Mouse (Mus musculus): ENCODE data around the gene Slc4a1ap.
"Not testable (repeated sequence)": the region's sequence is repeated elsewhere in the genome, so short reads cannot be mapped to it uniquely, and the experiment has no call there.

Gene Slc4a1ap

GRCm38 (mm10) chr5:31526354-31527116 lies at the start of gene Slc4a1ap:
TSS of gene Slc4a1ap (plus strand) at chr5:31526995.
- 0 out of 2 replicates have a peak, but pooled peaks cover 1% of the 10 kb centered on the region for H3K36me3 ChIP-seq (ENCODE audit: control insufficient read depth, insufficient read depth, low read length, poor library complexity, severe bottlenecking)
- no peaks in the 10 kb centered on the region for H3K27me3 ChIP-seq (ENCODE audit: control insufficient read depth, insufficient read depth, low read length, poor library complexity, severe bottlenecking)
- DNase-seq (ENCODE audit: low read depth, low spot score): peak; percentile 86

DNA sequence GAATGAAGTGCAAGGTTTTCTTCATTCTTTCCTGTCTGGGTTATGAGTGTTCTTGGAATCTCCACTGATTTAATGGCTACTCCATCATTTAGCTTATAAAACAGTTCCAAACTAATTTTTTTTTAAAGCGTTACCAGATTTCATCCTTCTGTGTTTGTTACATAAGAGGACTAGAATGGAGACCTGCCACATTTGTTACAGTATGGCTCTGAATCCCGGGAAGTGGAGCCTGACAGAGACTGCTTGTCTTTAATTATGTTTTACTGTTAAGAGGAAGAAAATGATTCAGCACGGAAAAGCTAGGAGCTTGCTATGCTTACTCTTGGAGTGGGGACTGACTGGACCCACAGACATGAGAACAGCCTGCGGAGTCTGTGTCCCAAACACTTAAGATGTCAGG lies 46.3 kb upstream of the Slc4a1ap start:
- Histone ChIP-seq H3K36me3 (ENCODE audit: control insufficient read depth, insufficient read depth, low read length, poor library complexity, severe bottlenecking) (peaks cover 14% of the 10 kb centered on the region), H3K27me3 (ENCODE audit: control insufficient read depth, insufficient read depth, low read length, poor library complexity, severe bottlenecking) (no peaks in the 10 kb centered on the region)
- DNase-seq (ENCODE audit: low read depth, low spot score): no peak

DNA sequence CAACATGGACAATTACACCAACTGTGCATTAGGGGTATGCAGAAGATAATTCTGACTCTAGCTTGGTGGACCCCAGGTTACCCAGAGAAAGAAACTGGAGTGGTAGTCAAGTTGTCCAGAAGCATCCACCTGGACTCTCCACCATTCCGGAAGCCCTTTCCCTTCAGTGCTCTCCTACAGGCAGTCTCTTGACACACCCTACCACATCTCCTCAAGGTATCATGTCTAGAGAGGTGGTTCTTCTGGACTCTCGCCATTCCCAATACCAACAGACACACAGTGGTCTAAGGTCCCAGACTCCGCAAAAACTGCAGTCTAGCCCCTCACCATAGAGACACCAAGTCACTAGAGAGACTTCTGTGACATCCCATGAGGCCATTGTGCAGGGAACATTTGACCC lies 41.4 kb upstream of the Slc4a1ap start, which contains the start of gene 4930548H24Rik:
Gene 4930548H24Rik, plus strand, starts transcription at position 301 of the 400 bp plus-strand sequence.
- Histone ChIP-seq H3K36me3 (ENCODE audit: control insufficient read depth, insufficient read depth, low read length, poor library complexity, severe bottlenecking) (no peaks in the 10 kb centered on the region; the same call in 1 of the 2 replicates), H3K27me3 (ENCODE audit: control insufficient read depth, insufficient read depth, low read length, poor library complexity, severe bottlenecking) (no peaks in the 10 kb centered on the region)
- no peak for DNase-seq (ENCODE audit: low read depth, low spot score)

GRCm38 (mm10) chr5:31487889-31488288 lies 38.9 kb upstream of the Slc4a1ap start:
- DNase-seq (ENCODE audit: low read depth, low spot score): no peak
- no peaks in the 10 kb centered on the region for H3K27me3 ChIP-seq (ENCODE audit: control insufficient read depth, insufficient read depth, low read length, poor library complexity, severe bottlenecking)
- no peaks in the 10 kb centered on the region for H3K36me3 ChIP-seq (ENCODE audit: control insufficient read depth, insufficient read depth, low read length, poor library complexity, severe bottlenecking)

- DNase-seq (ENCODE audit: low read depth, low spot score): no peak
- no peaks in the 10 kb centered on the region for H3K27me3 ChIP-seq (ENCODE audit: control insufficient read depth, insufficient read depth, low read length, poor library complexity, severe bottlenecking)
These were observed 37.6 kb upstream of the Slc4a1ap start for GRCm38 (mm10) chr5:31489116-31489769.

GRCm38 (mm10) chr5:31492031-31492430 lies 34.8 kb upstream of the Slc4a1ap start:
- DNase-seq (ENCODE audit: low read depth, low spot score): no peak
- Histone ChIP-seq H3K27me3 (ENCODE audit: control insufficient read depth, insufficient read depth, low read length, poor library complexity, severe bottlenecking) (no peaks in the 10 kb centered on the region), H3K36me3 (ENCODE audit: control insufficient read depth, insufficient read depth, low read length, poor library complexity, severe bottlenecking) (no peaks in the 10 kb centered on the region)

More at GRCm38 (mm10) chr5:31489116-31489769, 37.6 kb upstream of the Slc4a1ap start:
- H3K36me3 ChIP-seq (ENCODE audit: control insufficient read depth, insufficient read depth, low read length, poor library complexity, severe bottlenecking): no peaks in the 10 kb centered on the region

DNA sequence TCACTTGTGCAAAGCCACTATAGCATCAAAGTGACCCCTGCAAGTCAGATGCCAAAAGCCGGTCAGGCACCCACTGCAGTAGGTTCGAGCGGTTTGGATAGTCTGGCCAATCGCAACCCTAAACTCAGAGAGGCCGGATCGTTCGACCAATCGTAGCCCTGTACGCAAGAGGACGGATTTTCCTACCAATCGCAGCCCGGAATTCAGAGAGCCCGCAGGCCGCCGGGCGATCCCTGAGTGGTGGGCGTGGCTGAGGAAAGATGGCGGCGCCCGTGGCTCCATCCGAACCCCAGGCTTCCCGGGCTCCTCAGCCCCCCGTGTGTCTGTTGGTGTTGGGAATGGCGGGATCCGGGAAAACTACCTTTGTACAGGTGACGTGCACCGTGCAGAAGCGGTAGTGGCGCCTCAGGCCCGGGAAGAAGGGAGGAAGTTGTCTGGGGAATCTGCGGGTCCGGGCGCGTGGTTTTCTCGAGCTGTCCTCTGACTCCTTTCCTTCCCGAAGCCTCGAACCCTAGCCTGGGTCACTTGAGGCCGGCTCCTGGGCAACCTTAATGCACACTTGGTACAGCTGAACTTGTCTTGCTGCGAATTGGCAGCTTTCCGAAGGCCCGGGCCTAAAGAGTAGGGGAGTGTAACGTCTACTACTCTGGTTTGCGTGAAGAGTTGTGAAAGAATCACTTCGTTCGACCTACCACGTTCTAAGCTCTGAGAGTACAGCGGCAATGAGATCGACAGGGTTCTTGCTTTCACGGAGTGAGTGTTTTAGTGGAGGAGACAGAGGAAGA lies 32.1 kb upstream of the Slc4a1ap start, which contains the start of gene Gpn1:
Gene Gpn1, plus strand, starts transcription at position 229 of the 785 bp plus-strand sequence.
- H3K27me3 ChIP-seq (ENCODE audit: control insufficient read depth, insufficient read depth, low read length, poor library complexity, severe bottlenecking): no peaks in the 10 kb centered on the region
- peaks cover 3% of the 10 kb centered on the region; the same call in 1 of the 2 replicates for H3K36me3 ChIP-seq (ENCODE audit: control insufficient read depth, insufficient read depth, low read length, poor library complexity, severe bottlenecking)
- peak; percentile 91 for DNase-seq (ENCODE audit: low read depth, low spot score)

GRCm38 (mm10) chr5:31504843-31505242 lies 22.0 kb upstream of the Slc4a1ap start:
- Histone ChIP-seq H3K27me3 (ENCODE audit: control insufficient read depth, insufficient read depth, low read length, poor library complexity, severe bottlenecking) (no peaks in the 10 kb centered on the region), H3K36me3 (ENCODE audit: control insufficient read depth, insufficient read depth, low read length, poor library complexity, severe bottlenecking) (peaks cover 6% of the 10 kb centered on the region)
- no peak for DNase-seq (ENCODE audit: low read depth, low spot score)

DNA sequence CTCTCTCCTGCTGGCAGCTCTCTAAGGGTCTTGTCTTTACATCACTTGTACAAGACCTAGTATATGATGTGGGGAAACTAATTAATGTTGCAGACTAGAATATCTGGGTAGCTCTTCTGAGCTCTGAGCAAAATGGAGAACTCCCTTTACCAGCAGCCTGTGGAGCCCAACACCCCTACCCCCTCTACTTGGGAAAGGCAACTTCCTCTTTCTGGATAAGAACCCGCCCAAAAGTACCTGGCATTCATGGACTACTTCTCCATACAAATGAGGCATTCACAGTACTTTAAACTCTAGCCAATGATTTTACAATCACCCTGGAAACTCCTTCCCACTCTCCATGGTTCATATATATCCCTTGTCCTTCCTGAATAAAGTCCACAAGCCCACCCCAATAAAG lies 14.3 kb upstream of the Slc4a1ap start:
- no peak for DNase-seq (ENCODE audit: low read depth, low spot score)
- no peaks in the 10 kb centered on the region for H3K27me3 ChIP-seq (ENCODE audit: control insufficient read depth, insufficient read depth, low read length, poor library complexity, severe bottlenecking)
- peaks cover 12% of the 10 kb centered on the region for H3K36me3 ChIP-seq (ENCODE audit: control insufficient read depth, insufficient read depth, low read length, poor library complexity, severe bottlenecking)

DNA sequence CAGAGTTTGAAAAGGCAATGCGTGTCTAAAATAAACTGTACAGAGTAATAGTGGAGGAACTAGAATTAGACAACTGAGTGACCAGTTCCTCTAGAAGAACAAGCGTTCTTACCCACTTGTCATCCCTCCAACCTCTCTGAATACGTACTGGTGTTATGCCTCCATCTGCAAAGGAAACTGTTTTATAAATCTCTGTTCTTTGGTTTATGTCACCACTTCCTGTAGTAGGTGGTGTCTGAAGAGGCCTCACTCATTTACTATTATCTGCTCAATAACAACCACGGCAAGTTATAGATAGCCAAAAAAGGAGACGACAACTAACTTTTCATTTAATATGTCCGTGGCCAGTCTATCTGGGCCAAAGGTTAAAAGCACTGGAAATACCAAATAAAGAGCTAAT lies 6.2 kb upstream of the Slc4a1ap start:
- H3K27me3 ChIP-seq (ENCODE audit: control insufficient read depth, insufficient read depth, low read length, poor library complexity, severe bottlenecking): no peaks in the 10 kb centered on the region
- DNase-seq (ENCODE audit: low read depth, low spot score): no peak

GRCm38 (mm10) chr5:31527117-31527680 lies 404 bp downstream of the Slc4a1ap start:
- Histone ChIP-seq H3K36me3 (ENCODE audit: control insufficient read depth, insufficient read depth, low read length, poor library complexity, severe bottlenecking) (0 out of 2 replicates have a peak, but pooled peaks cover 1% of the 10 kb centered on the region), H3K27me3 (ENCODE audit: control insufficient read depth, insufficient read depth, low read length, poor library complexity, severe bottlenecking) (no peaks in the 10 kb centered on the region)
- no peak for DNase-seq (ENCODE audit: low read depth, low spot score)

More for the DNA sequence above, 6.2 kb upstream of the Slc4a1ap start:
- peaks cover 9% of the 10 kb centered on the region for H3K36me3 ChIP-seq (ENCODE audit: control insufficient read depth, insufficient read depth, low read length, poor library complexity, severe bottlenecking)

DNA sequence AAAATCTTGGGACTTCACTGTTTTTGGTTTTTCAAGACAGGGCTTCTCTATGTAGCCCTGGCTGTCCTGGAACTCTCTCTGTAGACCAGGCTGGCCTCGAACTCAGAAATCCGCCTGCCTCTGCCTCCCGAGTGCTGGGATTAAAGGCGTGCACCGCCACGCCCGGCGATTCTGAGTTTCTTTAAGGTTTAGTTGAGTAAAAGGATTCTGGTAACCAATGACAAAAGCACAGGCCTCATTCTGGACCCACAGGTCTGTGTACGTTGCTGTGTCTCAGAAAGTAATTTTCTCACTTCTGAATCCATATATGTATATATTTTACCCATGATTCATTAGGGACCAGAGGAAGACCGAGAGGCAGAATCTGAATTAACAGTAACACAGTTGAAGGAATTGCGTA lies 912 bp downstream of the Slc4a1ap start, which contains the start of gene Supt7l:
Gene Supt7l, minus strand, starts transcription at position 101 of the 400 bp plus-strand sequence.
- not testable (repeated sequence) for H3K27me3 ChIP-seq (ENCODE audit: control insufficient read depth, insufficient read depth, low read length, poor library complexity, severe bottlenecking); H3K36me3 ChIP-seq (ENCODE audit: control insufficient read depth, insufficient read depth, low read length, poor library complexity, severe bottlenecking); DNase-seq (ENCODE audit: low read depth, low spot score)

DNA sequence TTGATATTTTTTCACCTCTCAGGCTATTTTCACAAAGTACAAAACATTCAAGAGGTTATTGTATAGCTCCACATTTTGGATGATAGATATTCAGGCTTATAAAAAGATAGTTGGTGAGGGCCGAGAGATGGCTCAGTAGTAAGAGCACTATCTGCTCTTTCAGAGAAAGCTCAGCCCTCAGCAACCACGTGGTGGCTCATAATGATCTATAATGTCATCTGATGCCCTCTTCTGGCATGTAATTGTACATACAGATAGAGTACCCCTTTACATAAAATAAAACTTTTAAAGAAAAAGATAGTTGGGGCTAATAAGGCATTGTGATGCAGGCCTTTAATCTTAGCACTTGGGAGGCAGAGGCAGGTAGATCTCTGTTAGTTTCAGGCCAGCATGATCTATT lies 1.8 kb downstream of the Slc4a1ap start:
- DNase-seq (ENCODE audit: low read depth, low spot score): peak; percentile 51
- H3K36me3 ChIP-seq (ENCODE audit: control insufficient read depth, insufficient read depth, low read length, poor library complexity, severe bottlenecking): 0 out of 2 replicates have a peak, but pooled peaks cover 4% of the 10 kb centered on the region
- H3K27me3 ChIP-seq (ENCODE audit: control insufficient read depth, insufficient read depth, low read length, poor library complexity, severe bottlenecking): no peaks in the 10 kb centered on the region

DNA sequence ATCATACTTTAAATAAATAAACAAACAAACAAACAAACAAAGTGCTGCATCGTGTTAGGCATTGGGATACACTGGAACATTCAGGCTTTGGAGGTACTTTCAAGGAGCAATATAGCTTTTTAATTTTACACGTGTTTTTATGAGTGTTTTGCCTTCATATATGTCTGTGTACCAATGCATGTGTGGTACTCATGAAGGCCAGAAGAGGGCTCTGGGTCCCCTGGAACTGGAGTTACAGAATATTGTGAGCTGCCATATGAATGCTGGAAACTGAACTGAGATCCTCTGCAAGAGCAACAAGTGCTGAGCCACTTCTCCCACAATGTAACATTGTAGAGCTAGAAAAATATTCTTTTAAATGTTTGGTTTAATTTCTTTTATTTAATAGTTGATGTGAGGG lies 8.4 kb downstream of the Slc4a1ap start:
- H3K27me3 ChIP-seq (ENCODE audit: control insufficient read depth, insufficient read depth, low read length, poor library complexity, severe bottlenecking): no peaks in the 10 kb centered on the region; the same call in 1 of the 2 replicates
- DNase-seq (ENCODE audit: low read depth, low spot score): peak; percentile 12
- peaks cover 16% of the 10 kb centered on the region; the same call in 1 of the 2 replicates for H3K36me3 ChIP-seq (ENCODE audit: control insufficient read depth, insufficient read depth, low read length, poor library complexity, severe bottlenecking)

Measured in splenic B cell, adult 2 months (primary cell).